Mouse (Mus musculus): Measurements from ENCODE around the gene Smarcc1.

Gene Smarcc1

GRCm38 (mm10) chr9:110230395-110231071 is 113.0 kb downstream of the Smarcc1 start:
- DNase-seq (ENCODE audit: low spot score), result no peak

GRCm38 (mm10) chr9:110234962-110235361 is 117.5 kb downstream of the Smarcc1 start:
- no peak for DNase-seq (ENCODE audit: low spot score)

- no peak for DNase-seq (ENCODE audit: low spot score)
Observed at GRCm38 (mm10) chr9:110243221-110243833, 125.8 kb downstream of the Smarcc1 start, which contains the start of gene Cspg5. Cspg5 (plus strand) TSS chr9:110243783.

GRCm38 (mm10) chr9:110244567-110244888 is 127.0 kb downstream of the Smarcc1 start:
- DNase-seq (ENCODE audit: low spot score), result no peak

- no peak for DNase-seq (ENCODE audit: low spot score)
Observed at GRCm38 (mm10) chr9:110244889-110245589, 127.5 kb downstream of the Smarcc1 start.

GRCm38 (mm10) chr9:110245590-110246320 is 128.2 kb downstream of the Smarcc1 start:
- no peak for DNase-seq (ENCODE audit: low spot score)

- DNase-seq (ENCODE audit: low spot score), result no peak
Observed at GRCm38 (mm10) chr9:110246321-110246640, 128.8 kb downstream of the Smarcc1 start.

- DNase-seq (ENCODE audit: low spot score), result no peak
Observed at GRCm38 (mm10) chr9:110247049-110247448, 129.5 kb downstream of the Smarcc1 start.

GRCm38 (mm10) chr9:110248861-110249260 is 131.4 kb downstream of the Smarcc1 start:
- DNase-seq (ENCODE audit: low spot score), result no peak

- DNase-seq (ENCODE audit: low spot score), result no peak
Observed at GRCm38 (mm10) chr9:110249823-110250543, 132.5 kb downstream of the Smarcc1 start.

- DNase-seq (ENCODE audit: low spot score), result no peak
Observed at GRCm38 (mm10) chr9:110250776-110251175, 133.3 kb downstream of the Smarcc1 start.

- DNase-seq (ENCODE audit: low spot score), result no peak
Observed at GRCm38 (mm10) chr9:110255407-110256019, 138.0 kb downstream of the Smarcc1 start.

GRCm38 (mm10) chr9:110258646-110259045 is 141.1 kb downstream of the Smarcc1 start:
- DNase-seq (ENCODE audit: low spot score), result no peak

GRCm38 (mm10) chr9:110259118-110259517 is 141.6 kb downstream of the Smarcc1 start:
- no peak for DNase-seq (ENCODE audit: low spot score)

GRCm38 (mm10) chr9:110263181-110263580 is 145.7 kb downstream of the Smarcc1 start:
- DNase-seq (ENCODE audit: low spot score), result no peak

- DNase-seq (ENCODE audit: low spot score), result no peak
Observed at GRCm38 (mm10) chr9:110264991-110265390, 147.5 kb downstream of the Smarcc1 start.

- no peak for DNase-seq (ENCODE audit: low spot score)
Observed at GRCm38 (mm10) chr9:110268416-110268815, 150.9 kb downstream of the Smarcc1 start.

- DNase-seq (ENCODE audit: low spot score), result no peak
Observed at GRCm38 (mm10) chr9:110272330-110272729, 154.8 kb downstream of the Smarcc1 start.

GRCm38 (mm10) chr9:110273507-110273906 is 156.0 kb downstream of the Smarcc1 start:
- DNase-seq (ENCODE audit: low spot score), result no peak

- DNase-seq (ENCODE audit: low spot score), result no peak
Observed at GRCm38 (mm10) chr9:110275882-110276281, 158.4 kb downstream of the Smarcc1 start.

- no peak for DNase-seq (ENCODE audit: low spot score)
Observed at GRCm38 (mm10) chr9:110277431-110277881, 159.9 kb downstream of the Smarcc1 start.

Measured in layer of hippocampus, adult 9-10 months (tissue).